Mouse (Mus musculus): Measurements from ENCODE around the gene Gm11214. TPM values are rescaled to one million over a fixed set of nuclear protein-coding genes. Genes with fewer than 3 reads are reported as not detected.

Gene Gm11214
- total and polyA plus RNA-seq, 3 experiments: 0.43 TPM; not detected in 2

- H3K27ac ChIP-seq (ENCODE audit: control insufficient read depth, low read depth, low read length): no peak overlapping the region
- no peak overlapping the region for H3K4me3 ChIP-seq (ENCODE audit: control insufficient read depth in 1 of 2, insufficient read depth in 1 of 2, low read depth in 2 of 2, low read length in 2 of 2)
- no peaks in the 10 kb centered on the region for H3K9me3 ChIP-seq (replicated peaks; ENCODE audit: insufficient read depth, low read length)
- H3K36me3 ChIP-seq (ENCODE audit: control insufficient read depth in 1 of 2, insufficient read depth in 2 of 2, low read length in 2 of 2): no peaks in the 10 kb centered on the region
- no peak overlapping the region for H3K9ac ChIP-seq (ENCODE audit: control insufficient read depth, low read depth, low read length, poor library complexity, severe bottlenecking)
- no peaks in the 10 kb centered on the region for H3K79me2 ChIP-seq (ENCODE audit: control insufficient read depth, insufficient read depth, low read length, poor library complexity)
- H3K27me3 ChIP-seq (ENCODE audit: control insufficient read depth in 1 of 2, insufficient read depth in 2 of 2, low read length in 2 of 2): no peaks in the 10 kb centered on the region
- TF ChIP-seq KAT2A (conservative IDR thresholded peaks at IDR 0.05; ENCODE audit: low read depth, low read length): no peak
- TF ChIP-seq HCFC1 (IDR thresholded peaks at IDR 0.05; ENCODE audit: low read depth, low read length): no peak
- TF ChIP-seq POLR2A (IDR thresholded peaks at IDR 0.05; ENCODE audit: control insufficient read depth in 1 of 2, insufficient read depth in 1 of 2, low read depth in 1 of 2, low read length in 2 of 2, poor library complexity in 1 of 2): no peak
- TF ChIP-seq JUND (IDR thresholded peaks at IDR 0.05; ENCODE audit: low read depth, low read length): no peak
- TF ChIP-seq POLR2AphosphoS5 (IDR thresholded peaks at IDR 0.05; ENCODE audit: borderline replicate concordance, low read depth, low read length): no peak
- TF ChIP-seq ZNF384 (IDR thresholded peaks at IDR 0.05; ENCODE audit: low read depth, low read length): no peak
- TF ChIP-seq USF1 (IDR thresholded peaks at IDR 0.05; ENCODE audit: low read depth, low read length): no peak
- no peak for TF ChIP-seq POLR2AphosphoS2 (IDR thresholded peaks at IDR 0.05; ENCODE audit: low read length)
- H3K4me1 ChIP-seq (ENCODE audit: control insufficient read depth in 1 of 2, insufficient read depth in 2 of 2, low read length in 2 of 2): no peaks in the 10 kb centered on the region
- no peak for DNase-seq (ENCODE audit: low read depth, low spot score)
Measured at GRCm38 (mm10) chr4:63638603-63639002, 24.6 kb downstream of the Gm11214 start.

- DNase-seq (ENCODE audit: low read depth, low spot score): no peak
- no peaks in the 10 kb centered on the region for H3K27me3 ChIP-seq (ENCODE audit: control insufficient read depth in 1 of 2, insufficient read depth in 2 of 2, low read length in 2 of 2)
- no peaks in the 10 kb centered on the region for H3K9me3 ChIP-seq (replicated peaks; ENCODE audit: insufficient read depth, low read length)
- H3K27ac ChIP-seq (ENCODE audit: control insufficient read depth, low read depth, low read length): no peak overlapping the region
- no peak overlapping the region for H3K9ac ChIP-seq (ENCODE audit: control insufficient read depth, low read depth, low read length, poor library complexity, severe bottlenecking)
- no peak overlapping the region for H3K4me3 ChIP-seq (ENCODE audit: control insufficient read depth in 1 of 2, insufficient read depth in 1 of 2, low read depth in 2 of 2, low read length in 2 of 2)
- H3K4me1 ChIP-seq (ENCODE audit: control insufficient read depth in 1 of 2, insufficient read depth in 2 of 2, low read length in 2 of 2): no peaks in the 10 kb centered on the region
- no peaks in the 10 kb centered on the region for H3K79me2 ChIP-seq (ENCODE audit: control insufficient read depth, insufficient read depth, low read length, poor library complexity)
- H3K36me3 ChIP-seq (ENCODE audit: control insufficient read depth in 1 of 2, insufficient read depth in 2 of 2, low read length in 2 of 2): no peaks in the 10 kb centered on the region
- TF ChIP-seq MYC (IDR thresholded peaks at IDR 0.05; ENCODE audit: low read depth, low read length) (no peak), POLR2A (IDR thresholded peaks at IDR 0.05; ENCODE audit: control insufficient read depth in 1 of 2, insufficient read depth in 1 of 2, low read depth in 1 of 2, low read length in 2 of 2, poor library complexity in 1 of 2) (no peak), MYB (IDR thresholded peaks at IDR 0.05; ENCODE audit: low read depth, low read length) (no peak), ZC3H11A (IDR thresholded peaks at IDR 0.05; ENCODE audit: low read depth, low read length) (no peak), MEF2A (IDR thresholded peaks at IDR 0.05; ENCODE audit: extremely low read depth, insufficient replicate concordance, low read depth, low read length, poor library complexity, severe bottlenecking) (no peak), USF1 (IDR thresholded peaks at IDR 0.05; ENCODE audit: low read depth, low read length) (no peak), KAT2A (conservative IDR thresholded peaks at IDR 0.05; ENCODE audit: low read depth, low read length) (no peak), TAL1 (IDR thresholded peaks at IDR 0.05; ENCODE audit: low read length) (no peak), MAZ (IDR thresholded peaks at IDR 0.05; ENCODE audit: low read depth, low read length) (no peak), MXI1 (IDR thresholded peaks at IDR 0.05; ENCODE audit: low read depth, low read length) (no peak), RCOR1 (IDR thresholded peaks at IDR 0.05; ENCODE audit: low read depth, low read length) (no peak), JUND (IDR thresholded peaks at IDR 0.05; ENCODE audit: low read depth, low read length) (no peak), TCF12 (IDR thresholded peaks at IDR 0.05; ENCODE audit: low read depth, low read length) (no peak)
Measured at GRCm38 (mm10) chr4:63633181-63633580, 30.0 kb downstream of the Gm11214 start.
